Mouse (Mus musculus) megakaryocyte, embryonic 14.5 days (primary cell): ENCODE results near the gene Adam15.

Source experiments
- FLI1 ChIP-seq: IDR thresholded peaks from 2 replicates; pipeline ENCODE4 v1.6.1; 2012; ENCODE audit warnings: low read length, inconsistent platforms, mixed read lengths
- GATA1 ChIP-seq: IDR thresholded peaks from 3 replicates; pipeline ENCODE4 v1.6.1; 2012; ENCODE audit warnings: mixed read lengths, low read length, inconsistent platforms, borderline replicate concordance

GRCm38 (mm10) chr3:89396654-89397005 lies 46.8 kb upstream of the Adam15 start:
- TF ChIP-seq FLI1 (no peak), GATA1 (no peak)
